Mouse (Mus musculus) CH12.LX (cell line): Measurements from ENCODE around the gene Lyz1.

ENCODE experiments used
- CTCF ChIP-seq, 2 experiments: IDR thresholded peaks in 1 of 2; conservative IDR thresholded peaks in 1 of 2; 2 replicates each; pipeline ENCODE4 v1.5.1; 2011 to 2012; ENCODE audit warnings: low read depth in 2 of 2, low read length in 2 of 2, improper control_type of control experiment in 1 of 2, inconsistent platforms in 1 of 2, mild to moderate bottlenecking in 1 of 2, moderate library complexity in 1 of 2
- ELF1 ChIP-seq: IDR thresholded peaks from 2 replicates; pipeline ENCODE4 v1.6.1; 2014; ENCODE audit warnings: low read depth, mild to moderate bottlenecking, inconsistent platforms, low read length, improper control_type of control experiment
- EP300 ChIP-seq: IDR thresholded peaks from 2 replicates; pipeline ENCODE4 v1.6.1; 2011; ENCODE audit warnings: low read length, improper control_type of control experiment
- HCFC1 ChIP-seq: IDR thresholded peaks from 2 replicates; pipeline ENCODE4 v1.6.1; 2012; ENCODE audit warnings: low read depth, mild to moderate bottlenecking, inconsistent platforms, low read length, improper control_type of control experiment
- MAX ChIP-seq: IDR thresholded peaks from 2 replicates; pipeline ENCODE4 v1.6.1; 2011; ENCODE audit warnings: low read length, improper control_type of control experiment
- NRF1 ChIP-seq: IDR thresholded peaks from 2 replicates; pipeline ENCODE4 v1.6.1; 2014; ENCODE audit warnings: low read depth, mild to moderate bottlenecking, inconsistent platforms, low read length, improper control_type of control experiment, moderate library complexity
- POLR2A ChIP-seq: IDR thresholded peaks from 2 replicates; pipeline ENCODE4 v1.6.1; 2011; ENCODE audit warnings: low read depth, mild to moderate bottlenecking, improper control_type of control experiment, low read length
- RCOR1 ChIP-seq: conservative IDR thresholded peaks from 2 replicates; pipeline ENCODE4 v1.6.1; 2012; ENCODE audit warnings: low read depth, mild to moderate bottlenecking, inconsistent platforms, low read length, improper control_type of control experiment
- UBTF ChIP-seq: IDR thresholded peaks from 2 replicates; pipeline ENCODE4 v1.6.1; 2012; ENCODE audit warnings: low read depth, mild to moderate bottlenecking, inconsistent platforms, low read length, improper control_type of control experiment, moderate library complexity
- ZC3H11A ChIP-seq: IDR thresholded peaks from 2 replicates; pipeline ENCODE4 v1.6.1; 2012; ENCODE audit warnings: low read depth, mild to moderate bottlenecking, inconsistent platforms, low read length, improper control_type of control experiment

DNA sequence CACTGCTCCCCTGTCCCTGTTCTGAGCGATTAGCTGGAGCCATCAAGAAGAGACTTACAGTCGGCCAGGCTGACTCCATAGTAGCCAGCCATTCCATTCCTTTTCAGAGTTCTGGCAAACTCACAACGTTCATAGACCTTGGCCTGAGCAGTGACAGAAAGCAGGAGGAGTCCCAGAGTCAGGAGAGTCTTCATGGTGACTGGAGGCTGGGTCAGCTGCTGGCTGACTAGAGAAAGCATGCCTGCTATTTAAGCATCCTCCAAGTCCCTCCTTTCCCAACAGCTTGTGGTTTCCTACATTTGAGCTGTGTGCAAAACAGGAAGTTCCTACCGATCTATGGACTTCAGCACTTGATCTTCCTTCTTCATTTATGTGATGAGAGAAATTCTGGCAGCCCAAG is 10.6 kb downstream of the Lyz1 start, which contains the start of gene Lyz2:
- no peak for TF ChIP-seq POLR2A
- no peak for TF ChIP-seq HCFC1
- no peak for TF ChIP-seq EP300
- no peak for TF ChIP-seq CTCF (conservative IDR thresholded peaks at IDR 0.05 in 1 of 2, IDR thresholded peaks at IDR 0.05 in 1 of 2; ENCODE audit: low read depth in 2 of 2, low read length in 2 of 2)
- no peak for TF ChIP-seq MAX
- no peak for TF ChIP-seq ELF1
- no peak for TF ChIP-seq NRF1
- no peak for TF ChIP-seq RCOR1
- no peak for TF ChIP-seq ZC3H11A
- TF ChIP-seq UBTF, result no peak
